Mouse (Mus musculus) gastrocnemius, postnatal 10 days (tissue): ENCODE data around the gene Efcab6. TPM values are rescaled to one million over a fixed set of nuclear protein-coding genes. Genes with fewer than 3 reads are reported as not detected.
"Not testable (repeated sequence)": the region's sequence is repeated elsewhere in the genome, so short reads cannot be mapped to it uniquely, and the experiment has no call there.

Source experiments
- DNase-seq: peaks from one replicate; pipeline ENCODE4 v3.0.0; 2021; ENCODE audit warnings: mixed read lengths
- long read RNA-seq, 2 experiments: library from polyadenylated mRNA; stranded (forward); transcript quantifications; one replicate each; pipeline ENCODE4 v2.0.0; 2021
- total RNA-seq, 2 experiments: library from RNA; stranded (reverse); gene quantifications; 2 replicates each; pipeline ENCODE4 v1.2.3; 2021

Gene Efcab6
- 1 to 10 TPM; 3.2 to 7.4 TPM for total RNA-seq
- long read RNA-seq, experiment 1, partial matches to known transcripts = 3 of 7 reads
- long read RNA-seq, experiment 1, other reads (novel, unspliced or antisense) = 4 of 7 reads
- long read RNA-seq, experiment 2, partial matches to known transcripts = 1 of 1 reads
- long read RNA-seq, experiment 2, other reads (novel, unspliced or antisense) = 0 of 1 reads

DNA sequence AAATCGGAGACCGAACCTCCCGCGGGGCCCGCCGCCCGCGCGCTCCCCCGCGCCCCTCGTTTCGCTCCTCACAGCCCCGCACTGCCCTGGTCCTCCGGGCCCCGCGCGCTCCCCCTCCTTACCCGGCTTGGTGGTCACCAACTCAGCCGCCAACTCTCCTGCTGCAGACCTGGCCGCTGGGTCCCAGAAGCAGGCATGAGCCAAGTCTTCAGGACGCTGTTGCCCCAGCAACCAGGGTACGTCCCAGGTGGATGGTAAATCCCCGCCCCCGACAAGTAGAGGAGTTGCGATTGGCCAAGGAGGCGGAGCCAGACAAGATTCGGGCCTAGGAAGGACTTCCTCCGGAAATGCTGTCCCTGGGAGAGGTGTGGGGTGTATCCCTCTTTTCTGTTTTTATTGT is at the start of gene Efcab6:
Gene Efcab6, minus strand, starts transcription at position 240 of the 400 bp plus-strand sequence.
- DNase-seq = no peak

DNA sequence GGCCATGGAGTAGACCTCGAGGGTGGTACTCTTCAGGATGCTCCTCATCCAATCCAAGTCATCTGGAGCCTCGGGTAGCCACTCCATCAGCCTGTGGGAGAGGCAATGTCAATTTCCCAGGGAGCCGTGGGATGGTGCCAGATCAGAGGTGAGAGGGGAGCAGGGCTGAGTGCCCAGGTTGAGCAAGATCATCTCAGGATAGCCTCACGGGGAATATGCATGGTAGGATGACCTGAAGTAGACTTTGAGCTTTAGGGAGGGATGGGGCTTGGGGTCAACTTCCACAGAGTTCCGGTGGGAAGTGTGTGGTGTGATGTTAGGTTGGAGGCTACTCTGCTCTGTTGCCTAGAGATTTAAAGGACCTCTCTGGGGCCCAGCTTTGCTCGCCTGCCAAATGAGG is 48.7 kb upstream of the Efcab6 start:
- no peak for DNase-seq

DNA sequence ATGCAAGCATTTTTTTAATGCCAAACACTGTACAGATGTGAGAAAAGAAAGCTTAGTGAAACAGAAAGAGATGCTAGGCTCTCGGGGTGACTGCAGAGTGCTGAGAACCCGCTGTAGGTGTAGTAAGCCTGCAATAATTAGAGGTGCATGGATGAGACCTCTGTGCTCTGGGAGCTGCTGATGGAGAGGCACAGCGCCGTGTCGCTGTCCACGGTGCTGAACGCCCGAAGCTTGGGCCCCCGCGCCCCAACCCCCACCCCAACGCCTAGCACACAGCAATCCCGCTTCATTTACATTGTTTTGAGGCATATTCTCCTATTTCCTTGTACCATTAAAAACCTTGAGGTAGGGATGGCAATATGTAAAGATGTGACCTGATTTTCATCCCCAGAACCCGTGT is 43.7 kb upstream of the Efcab6 start:
- peak; percentile 52 for DNase-seq

DNA sequence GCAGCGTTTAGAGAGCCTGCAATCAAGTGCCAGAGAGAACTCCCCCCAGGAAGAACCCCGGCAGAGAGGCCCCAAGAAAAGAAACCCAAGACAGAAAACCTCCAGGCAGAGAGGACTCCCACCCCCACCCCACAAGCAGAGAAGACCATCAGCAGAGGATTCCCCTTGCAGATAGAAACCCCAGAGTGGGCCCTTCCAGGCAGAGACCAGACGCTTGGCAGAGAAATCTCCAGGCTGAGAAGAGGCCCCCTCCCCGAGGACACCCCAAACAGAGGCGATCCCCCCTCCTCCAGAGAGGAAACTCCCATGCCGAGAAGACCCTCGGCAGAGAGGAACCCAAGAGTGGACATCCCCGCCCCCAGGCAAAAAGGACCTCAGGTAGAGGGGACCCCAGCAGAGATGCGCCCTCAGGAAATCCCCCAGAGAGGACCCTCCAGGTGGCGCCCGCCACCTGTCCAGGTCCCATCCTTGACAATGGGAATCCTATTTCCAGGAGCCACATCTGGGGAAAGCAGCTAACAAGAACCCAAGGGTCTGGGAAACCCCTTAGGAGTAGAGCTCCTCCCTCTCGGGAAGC is 40.8 kb upstream of the Efcab6 start:
- DNase-seq = no peak

DNA sequence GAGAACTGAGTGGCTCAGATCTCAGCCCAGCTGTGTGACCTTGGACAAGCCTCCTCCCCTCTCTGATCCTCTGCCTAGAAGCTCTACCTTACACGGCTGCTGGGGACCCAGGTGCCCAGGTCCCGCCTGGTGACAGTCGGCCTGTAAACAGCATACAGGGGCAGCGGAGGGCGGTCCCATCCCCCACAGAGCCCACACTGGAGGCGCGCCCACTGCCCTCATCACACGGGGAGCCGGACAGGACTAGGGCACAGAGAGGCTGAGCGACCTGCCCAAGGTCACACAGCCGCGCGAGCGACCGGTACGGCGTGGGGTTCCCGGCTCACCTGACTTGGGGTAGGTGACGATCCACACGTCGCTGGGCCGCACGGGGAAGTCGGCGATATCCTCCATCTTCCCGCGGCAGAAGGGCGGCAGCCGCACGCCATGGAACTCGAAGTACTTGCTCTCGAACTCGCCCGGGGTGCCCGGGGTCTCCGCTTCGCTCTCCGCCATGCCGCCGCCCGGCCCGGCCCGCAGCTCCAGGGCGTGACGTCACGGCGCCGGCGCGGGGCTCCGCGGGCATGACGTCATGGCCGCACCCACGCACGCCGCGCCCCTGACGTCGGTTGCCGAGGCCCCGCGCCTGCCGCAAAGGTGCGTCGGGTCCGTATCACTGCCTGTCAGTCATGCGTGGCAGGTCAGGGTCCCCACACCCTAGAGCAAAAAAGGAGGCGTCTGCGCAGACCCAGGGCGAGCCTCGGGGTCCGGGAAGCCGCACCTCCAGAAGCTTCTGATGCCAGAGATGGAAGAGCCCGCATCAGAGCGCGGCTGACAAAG is 40.1 kb upstream of the Efcab6 start, which contains the start of gene Sult4a1:
Gene Sult4a1, minus strand, starts transcription at position 650 of the 819 bp plus-strand sequence.
- DNase-seq = no peak

DNA sequence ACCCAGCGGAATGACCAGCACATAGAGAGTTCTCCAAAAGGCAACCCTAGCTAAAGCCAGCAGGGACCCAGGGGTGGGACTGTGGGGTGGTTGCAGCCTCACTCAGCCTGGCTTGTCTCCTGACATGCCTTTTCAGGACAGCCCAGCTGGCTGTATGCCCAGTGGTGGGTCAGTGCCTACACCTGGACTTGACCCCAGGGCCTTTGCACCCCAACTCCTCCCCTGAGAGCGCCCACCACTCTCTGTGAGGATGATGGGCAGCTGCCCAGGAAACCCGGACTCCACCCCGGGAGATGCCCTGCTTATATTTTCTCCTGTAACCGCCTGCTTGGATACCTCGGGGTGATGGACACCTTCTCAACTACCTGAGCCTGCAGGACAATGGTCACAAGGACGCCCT is 39.4 kb upstream of the Efcab6 start:
- no peak for DNase-seq

DNA sequence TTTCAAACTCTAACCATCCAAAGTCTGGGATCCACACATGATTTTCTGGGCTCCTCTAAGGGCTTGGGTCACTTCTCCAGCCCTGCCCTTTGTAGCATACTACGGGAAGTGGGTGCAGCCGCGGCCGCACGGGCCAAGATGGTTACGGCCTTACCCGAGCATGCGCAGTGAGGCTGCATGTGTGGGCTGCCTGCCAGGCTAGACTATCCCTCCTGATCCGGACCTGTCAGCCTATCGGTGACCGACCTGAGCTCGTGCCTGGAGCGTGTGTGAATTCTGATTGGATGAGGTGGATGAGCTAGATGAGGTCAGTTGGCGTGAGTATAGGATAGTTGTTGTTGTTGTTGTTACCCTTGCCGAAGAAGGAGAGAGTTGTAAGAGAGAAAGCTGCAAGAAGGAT is 32.4 kb upstream of the Efcab6 start:
- not testable (repeated sequence) for DNase-seq

DNA sequence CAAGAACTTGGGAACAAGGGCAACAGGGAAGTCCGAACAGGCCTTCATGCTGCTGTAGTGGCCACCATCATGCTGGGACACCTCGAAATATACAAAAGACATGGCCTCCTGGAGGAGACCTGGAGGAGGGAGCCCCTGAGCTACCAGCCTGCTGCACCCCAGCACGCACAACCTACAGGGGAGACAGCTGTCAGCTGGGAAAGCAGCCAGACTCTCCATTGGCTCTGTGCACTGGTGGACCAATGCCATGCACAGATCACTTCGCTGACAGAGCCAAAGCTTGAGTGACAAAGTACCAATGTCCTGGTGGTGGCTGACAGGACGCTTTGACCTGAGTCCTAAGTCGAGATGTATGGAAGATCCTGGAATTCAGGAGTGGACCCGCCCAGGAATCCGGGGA is 30.9 kb upstream of the Efcab6 start:
- peak; percentile 43 for DNase-seq

DNA sequence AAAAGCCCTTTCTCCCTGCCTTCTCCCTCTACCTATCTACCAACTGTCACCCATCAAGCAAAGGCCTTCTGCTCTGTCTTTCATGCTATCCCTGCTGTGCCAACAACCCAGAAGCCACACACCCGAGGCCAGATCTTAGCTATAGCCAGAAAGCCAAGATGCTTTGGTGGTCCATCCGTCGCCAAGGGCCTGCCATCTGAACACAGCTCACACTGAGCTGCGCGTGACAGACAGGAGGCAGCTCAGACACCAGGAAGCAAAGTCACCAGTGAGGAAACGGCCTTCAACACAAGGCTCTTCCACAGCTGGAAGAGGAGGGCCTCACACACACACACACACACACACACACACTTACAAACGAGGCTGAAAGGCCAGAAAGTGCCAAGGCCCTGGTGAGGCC is 29.7 kb upstream of the Efcab6 start:
- no peak for DNase-seq

DNA sequence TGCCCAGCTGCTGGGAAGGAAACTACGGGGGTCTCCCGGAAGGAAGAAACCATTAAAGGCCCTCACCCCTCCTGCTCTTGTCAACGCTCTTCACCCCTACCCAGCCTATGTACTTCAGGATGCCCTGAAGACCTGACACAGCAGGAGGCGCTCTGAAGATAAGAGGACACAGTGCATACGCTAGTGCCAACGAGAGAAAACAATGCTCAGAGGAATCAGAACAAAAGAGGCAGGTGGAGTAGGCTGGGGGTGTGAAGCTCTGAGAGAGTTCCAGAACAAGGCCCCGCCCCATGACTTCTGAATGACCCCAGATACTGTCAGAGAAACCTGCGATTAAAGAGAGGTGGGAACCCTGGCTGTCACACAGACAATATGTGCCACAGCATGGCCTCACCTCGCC is 21.6 kb upstream of the Efcab6 start:
- DNase-seq = no peak

DNA sequence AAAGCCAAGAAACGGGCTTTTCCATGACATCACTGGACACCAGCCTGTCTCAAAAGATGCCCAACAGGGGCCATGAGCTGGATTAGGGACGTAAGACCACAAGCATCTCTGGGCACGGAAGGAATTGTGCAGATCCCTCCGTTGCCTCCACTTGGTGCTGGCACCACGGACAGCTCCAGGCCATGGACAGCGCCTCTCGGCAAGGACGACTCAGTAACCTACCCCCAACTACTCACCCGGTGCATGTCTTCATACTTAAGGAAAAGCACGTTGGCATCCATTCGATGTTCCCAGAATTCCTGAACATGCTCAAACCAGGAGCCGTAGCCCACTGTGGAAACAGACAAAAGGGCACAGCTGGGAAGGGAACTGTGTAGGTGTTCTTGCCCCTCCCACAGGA is 21.2 kb upstream of the Efcab6 start:
- no peak for DNase-seq

DNA sequence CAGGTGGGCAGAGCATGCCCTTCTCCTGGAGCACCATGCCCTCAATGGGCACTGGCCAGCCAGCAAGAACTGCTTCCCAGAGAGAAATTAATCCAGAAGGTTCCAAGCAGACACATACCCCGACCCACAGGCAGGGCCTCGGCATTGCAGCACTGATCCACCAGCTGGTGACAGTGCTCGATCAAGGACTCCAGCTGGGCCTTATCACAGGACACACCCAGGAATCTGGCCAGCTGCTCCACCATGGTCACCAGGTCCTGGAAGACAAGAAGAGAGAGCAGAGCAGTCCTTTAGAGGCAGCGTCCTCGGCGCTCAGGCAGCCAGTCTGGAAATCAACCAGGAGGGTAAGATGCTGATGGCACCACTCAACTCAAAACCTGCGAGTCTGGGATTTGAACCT is 14.9 kb upstream of the Efcab6 start:
- no peak for DNase-seq

DNA sequence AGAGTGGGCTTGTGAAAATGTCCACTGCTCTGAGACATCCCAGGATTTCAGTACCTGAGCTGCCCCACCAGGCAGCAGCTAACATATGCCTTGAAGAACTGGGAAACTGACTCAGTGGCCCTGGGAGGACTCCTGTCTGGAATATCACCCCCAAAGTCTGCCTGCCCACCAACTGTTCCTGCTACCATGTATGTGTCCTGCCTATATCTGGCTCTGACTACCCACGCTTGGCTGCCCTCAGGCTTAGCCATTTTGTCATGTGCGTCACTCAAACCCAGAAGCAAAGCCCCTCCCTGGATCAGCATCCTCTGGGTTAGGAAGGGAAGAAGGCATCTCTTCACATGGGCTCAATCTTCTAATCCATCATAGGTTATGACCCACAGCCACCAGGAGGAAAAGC is 14.3 kb upstream of the Efcab6 start:
- no peak for DNase-seq

DNA sequence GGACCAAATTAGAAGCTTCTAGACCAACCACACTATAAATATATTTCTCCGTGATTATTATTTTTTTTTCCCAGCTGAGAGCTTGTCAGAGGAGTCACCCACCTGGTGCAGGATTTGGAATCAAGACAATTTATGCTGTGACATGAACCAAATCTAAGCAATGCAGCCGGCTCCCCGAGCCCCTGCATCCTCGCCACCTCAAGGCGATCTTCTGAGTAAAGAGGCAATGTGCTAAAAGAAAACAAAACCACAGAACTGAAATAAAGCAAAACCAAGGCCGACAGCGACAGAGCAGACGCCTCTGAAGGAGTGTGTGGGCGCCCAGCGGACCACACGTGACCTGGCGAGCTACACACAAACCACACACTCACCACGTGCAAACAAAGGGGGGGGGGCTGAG is 13.5 kb upstream of the Efcab6 start:
- no peak for DNase-seq

DNA sequence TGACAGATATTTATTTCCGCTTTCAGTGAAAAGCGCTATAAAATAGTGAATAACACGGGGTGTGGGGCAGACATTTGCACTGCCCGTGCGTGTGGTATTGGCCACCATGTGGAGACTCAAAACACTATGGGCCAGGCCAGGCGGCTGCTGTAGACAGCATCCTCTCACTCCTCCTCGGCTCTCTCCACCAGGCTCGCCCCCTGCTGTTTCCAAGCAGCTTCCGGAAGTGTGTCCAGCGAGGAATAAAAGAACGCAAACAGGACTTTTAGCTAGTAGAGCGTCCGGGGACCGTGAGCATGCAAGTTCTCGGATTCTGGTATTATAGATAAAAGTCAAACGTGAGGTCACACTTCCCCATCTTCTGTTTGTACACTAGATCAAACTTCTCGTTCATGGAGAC is 12.0 kb upstream of the Efcab6 start:
- no peak for DNase-seq

DNA sequence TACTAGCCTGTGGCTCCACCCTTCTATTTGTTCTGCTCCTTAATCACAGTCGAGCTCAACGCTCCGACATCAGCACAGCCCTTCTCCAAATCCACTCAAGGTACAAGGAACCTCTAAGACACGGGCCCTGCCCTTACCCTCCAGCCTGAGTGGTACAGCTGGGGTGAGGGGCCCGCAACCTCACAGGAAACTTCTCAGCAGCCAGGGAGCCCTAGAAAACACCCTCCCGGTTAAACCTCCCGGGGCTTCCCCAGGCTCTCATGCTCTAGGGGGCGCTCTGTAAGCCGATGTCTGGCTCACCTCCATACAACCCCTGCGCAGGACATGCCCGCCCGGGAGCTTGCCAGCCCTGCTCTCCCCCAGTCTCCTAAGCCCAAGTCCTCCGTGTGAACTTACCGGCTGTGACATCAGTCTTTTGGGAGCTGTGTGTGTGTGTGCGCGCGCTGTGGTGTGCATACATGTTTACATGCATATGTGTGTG is 9.6 kb upstream of the Efcab6 start:
- no peak for DNase-seq

DNA sequence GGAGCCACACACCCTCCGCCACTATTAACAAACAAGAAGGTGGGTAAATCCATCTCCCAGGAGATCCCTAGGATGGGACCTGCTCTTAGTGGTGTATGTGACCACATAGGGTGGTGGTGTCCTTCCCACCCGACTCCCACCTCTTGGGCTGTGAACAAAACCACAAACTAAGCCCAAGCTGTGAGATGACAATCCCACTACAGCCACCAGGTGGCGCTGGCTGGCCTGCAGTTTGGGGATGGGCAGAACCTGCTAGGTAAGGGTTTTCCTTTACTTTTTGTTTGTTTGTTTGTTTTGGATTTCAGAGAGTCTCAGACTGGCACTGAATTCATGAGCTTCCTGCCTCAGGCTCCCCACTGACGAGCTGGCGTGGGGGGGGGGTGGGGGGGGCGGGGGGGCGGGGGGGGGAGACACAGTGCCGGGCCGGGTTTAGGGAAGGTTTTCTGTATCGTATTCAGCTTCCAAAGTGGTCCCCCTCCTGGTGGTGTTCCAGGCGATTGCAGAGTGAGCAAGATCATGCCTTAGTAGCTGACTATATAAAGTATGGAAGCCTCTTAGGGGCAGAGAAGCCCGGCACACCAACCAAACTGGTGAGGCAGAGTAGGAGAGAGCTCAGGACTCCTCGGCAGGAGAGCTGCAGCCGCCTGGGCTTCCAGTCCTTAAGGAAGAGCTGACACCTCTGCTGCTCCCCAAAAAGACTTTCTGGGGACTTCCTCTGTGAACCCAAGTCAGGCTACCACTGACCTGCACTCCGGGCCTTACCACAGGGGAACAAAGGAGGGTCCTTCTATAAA is 8.9 kb upstream of the Efcab6 start:
- DNase-seq = peak; percentile 72

DNA sequence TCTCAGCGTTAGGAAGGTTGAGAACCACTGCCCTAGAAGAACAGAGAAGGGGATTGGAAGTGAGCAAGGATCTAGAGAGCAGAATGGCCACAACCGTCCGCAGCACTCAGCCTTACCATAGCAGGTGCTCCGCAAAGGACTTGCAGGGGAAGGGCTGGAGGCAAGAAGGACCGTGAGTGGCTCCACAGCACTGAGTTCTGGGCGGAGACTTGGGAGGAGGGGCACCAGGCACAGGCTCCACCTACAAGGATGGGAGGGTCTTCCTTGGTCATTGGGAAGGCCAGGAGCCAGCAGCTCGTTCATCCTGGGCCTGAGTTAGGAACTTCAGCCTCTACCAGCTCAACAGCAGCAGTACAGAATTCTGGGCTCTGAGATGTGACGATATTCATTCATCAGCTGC is 7.9 kb upstream of the Efcab6 start:
- DNase-seq = no peak

DNA sequence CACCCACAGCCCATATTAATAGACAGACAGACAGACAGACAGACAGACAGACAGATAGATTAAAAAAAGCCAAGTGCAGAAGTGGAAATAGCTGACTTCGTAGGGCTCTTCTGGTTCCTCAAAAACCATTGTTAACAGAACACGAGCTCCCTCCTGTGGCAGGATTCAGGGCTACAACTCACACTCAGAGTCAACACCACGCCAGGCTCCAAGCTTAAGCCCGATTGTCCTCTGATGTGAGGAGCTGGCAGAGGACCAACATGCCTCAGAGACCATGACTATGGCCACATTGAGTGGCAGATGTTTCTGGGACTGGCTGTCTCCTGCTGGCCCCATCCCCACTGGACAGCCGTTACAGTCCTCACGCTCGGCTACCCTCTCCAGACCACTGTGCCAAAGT is 7.0 kb upstream of the Efcab6 start:
- DNase-seq = peak; percentile 74

DNA sequence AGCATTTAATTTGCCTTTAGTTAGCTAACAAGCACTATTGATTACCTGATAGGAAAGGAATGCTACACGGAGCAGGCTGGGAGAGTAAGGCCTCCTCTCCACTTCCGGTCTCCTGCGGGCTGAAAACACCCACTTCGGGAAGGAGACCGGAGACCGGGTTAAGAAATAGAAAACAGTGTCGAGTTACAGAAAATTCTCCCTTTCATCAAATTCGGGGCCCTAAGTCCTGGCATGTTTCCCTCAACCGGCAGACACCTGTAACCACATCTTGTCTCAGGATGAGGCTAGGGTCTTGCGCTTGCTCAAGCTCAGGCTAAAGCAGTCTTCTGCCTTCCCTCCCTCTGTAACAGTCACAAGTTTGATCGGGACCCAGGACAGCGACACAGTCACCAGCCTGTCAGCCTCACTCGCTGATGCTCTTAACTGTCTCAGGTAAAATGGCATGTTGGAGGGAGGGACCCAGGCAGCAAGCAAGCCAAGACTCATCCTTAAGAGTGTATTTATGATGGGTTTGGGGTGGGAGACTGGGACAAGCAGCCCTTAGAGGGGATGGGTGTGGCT is 5.0 kb upstream of the Efcab6 start:
- no peak for DNase-seq

DNA sequence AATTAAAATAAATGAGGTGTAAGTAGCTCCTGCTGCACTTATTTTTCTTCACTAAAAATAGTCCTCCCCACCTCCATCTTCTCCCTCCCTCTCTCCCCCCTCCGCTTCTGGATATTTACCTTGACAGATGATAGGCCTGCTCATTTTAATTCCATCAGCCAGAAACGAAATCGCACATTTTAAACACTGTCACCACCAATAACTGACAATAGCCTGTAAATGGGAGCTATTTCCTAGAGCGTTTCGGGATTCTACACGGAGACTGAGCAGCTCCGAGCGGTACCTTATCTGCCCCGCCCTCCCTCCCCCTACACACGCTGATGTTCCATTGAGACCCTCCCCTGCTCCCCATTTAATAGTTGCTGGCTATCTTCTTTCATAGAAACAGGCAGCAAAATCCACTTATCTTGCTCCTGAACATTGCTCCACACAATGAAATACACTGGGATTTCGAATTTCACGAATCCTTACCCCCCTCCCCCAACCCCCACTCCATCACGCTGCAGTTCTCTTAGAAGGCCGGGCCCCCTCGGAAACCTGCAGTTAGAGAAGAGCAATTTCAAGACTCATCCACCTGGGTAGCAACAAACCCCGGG is 4.4 kb upstream of the Efcab6 start:
- DNase-seq = no peak

DNA sequence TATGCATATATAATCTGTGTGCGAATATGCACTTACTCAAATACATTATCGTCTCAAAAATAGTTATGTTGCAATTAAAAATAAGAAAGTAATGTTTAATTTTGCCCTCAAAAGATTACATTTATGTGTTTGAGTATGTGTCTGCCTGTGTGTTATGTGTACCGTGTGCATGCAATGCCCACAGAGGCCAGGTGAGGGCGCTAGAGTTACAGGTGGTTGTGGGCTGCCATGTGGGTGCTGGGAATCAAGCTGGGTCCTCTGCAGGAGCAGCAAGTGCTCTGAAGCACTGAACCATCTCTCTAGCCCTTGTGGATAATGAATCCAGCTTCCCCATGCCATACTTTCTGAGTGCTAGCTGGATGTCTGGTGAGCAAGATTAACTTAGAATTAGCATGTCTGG is 522 bp upstream of the Efcab6 start:
- no peak for DNase-seq
